ENCODE assay signal across 13 mouse cellular contexts in the genomic region with DNA sequence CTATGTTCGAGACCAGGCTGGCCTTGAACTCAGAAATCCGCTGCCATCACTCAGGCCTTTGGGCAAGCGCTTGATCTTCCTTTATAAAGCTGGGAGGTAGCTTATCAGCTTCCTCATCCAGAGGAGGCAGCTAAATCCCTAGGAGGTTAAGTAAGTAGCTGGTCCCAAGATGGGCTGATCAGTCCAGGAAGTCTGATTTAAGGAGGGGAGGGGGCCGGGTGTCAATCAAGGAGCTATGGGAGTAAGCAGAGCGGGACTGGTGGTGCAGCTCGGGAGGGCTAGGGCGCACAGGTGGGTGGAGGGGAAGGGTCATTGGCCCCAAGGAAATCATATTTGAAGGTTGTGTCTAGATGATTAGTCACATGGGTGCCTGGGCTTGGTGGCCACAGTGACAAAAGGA. TPM values are rescaled to one million over a fixed set of nuclear protein-coding genes. Genes with fewer than 3 reads are reported as not detected.
DNase-seq lines count a peak whose midpoint lies in the region; ATAC-seq and TF ChIP-seq lines count a peak whose summit lies in the region.
"Had no signal": no experiment of that assay in that cellular context is flagged by ENCODE, and none has a peak within 500 bp of the region (broad histone marks: within the 10 kb centered on the region; RNA-seq: fewer than 3 reads in every experiment).

No protein-coding gene starts in this region.

- H3K9ac ChIP-seq in heart, embryonic 15.5 days: no peak overlapping the region
- H3K9ac ChIP-seq in midbrain, embryonic 13.5 days (replicated peaks): no peak overlapping the region
- H3K9ac ChIP-seq in midbrain, embryonic 14.5 days (replicated peaks; ENCODE audit: low read length): no peak overlapping the region
- no peak overlapping the region for H3K9ac ChIP-seq in intestine, embryonic 15.5 days
- H3K9ac ChIP-seq: hindbrain, embryonic 14.5 days had no signal

- no peak overlapping the region for H3K4me2 ChIP-seq in heart, embryonic 15.5 days
- no peak overlapping the region for H3K4me2 ChIP-seq in midbrain, embryonic 13.5 days (replicated peaks)
- H3K4me2 ChIP-seq in midbrain, embryonic 14.5 days (ENCODE audit: low read length): no peak overlapping the region
- H3K4me2 ChIP-seq in intestine, embryonic 15.5 days (replicated peaks): no peak overlapping the region
- H3K4me2 ChIP-seq: hindbrain, embryonic 14.5 days had no signal

- WGBS in heart, embryonic 15.5 days: 77% methylated on average over 7 of the region's 7 CpGs
- WGBS in midbrain, embryonic 13.5 days: 66% methylated on average over 7 of the region's 7 CpGs
- 72% methylated on average over 7 of the region's 7 CpGs for WGBS in midbrain, embryonic 14.5 days
- WGBS in intestine, embryonic 15.5 days: 62% methylated on average over 7 of the region's 7 CpGs
- WGBS in kidney, adult 2 months: 93% methylated on average over 7 of the region's 7 CpGs

- no peak overlapping the region for H3K4me3 ChIP-seq in heart, embryonic 15.5 days
- H3K4me3 ChIP-seq in midbrain, embryonic 13.5 days (replicated peaks): no peak overlapping the region
- no peak overlapping the region for H3K4me3 ChIP-seq in midbrain, embryonic 14.5 days (replicated peaks; ENCODE audit: low read depth, low read length)
- no peak overlapping the region for H3K4me3 ChIP-seq in intestine, embryonic 15.5 days (replicated peaks)
- no peak overlapping the region for H3K4me3 ChIP-seq in kidney, adult 2 months (ENCODE audit: insufficient read depth, low read depth, low read length)
- H3K4me3 ChIP-seq: limb, embryonic 13.5 days had no signal

- peaks cover 20% of the 10 kb centered on the region for H3K4me1 ChIP-seq in heart, embryonic 15.5 days (replicated peaks)
- H3K4me1 ChIP-seq in midbrain, embryonic 13.5 days (replicated peaks): peaks cover 48% of the 10 kb centered on the region
- peaks cover 19% of the 10 kb centered on the region for H3K4me1 ChIP-seq in midbrain, embryonic 14.5 days (ENCODE audit: control insufficient read depth, insufficient read depth, low read length)
- H3K4me1 ChIP-seq in intestine, embryonic 15.5 days (replicated peaks): peaks cover 41% of the 10 kb centered on the region
- no peaks in the 10 kb centered on the region for H3K4me1 ChIP-seq in kidney, adult 2 months (ENCODE audit: control insufficient read depth, insufficient read depth, low read length)

- H3K36me3 ChIP-seq in heart, embryonic 15.5 days: no peaks in the 10 kb centered on the region
- H3K36me3 ChIP-seq in midbrain, embryonic 13.5 days: peaks cover 12% of the 10 kb centered on the region
- H3K36me3 ChIP-seq in midbrain, embryonic 14.5 days (ENCODE audit: control insufficient read depth, insufficient read depth, low read length): no peaks in the 10 kb centered on the region
- H3K36me3 ChIP-seq in intestine, embryonic 15.5 days: 0 out of 2 replicates have a peak, but pooled peaks cover 6% of the 10 kb centered on the region
- no peaks in the 10 kb centered on the region for H3K36me3 ChIP-seq in kidney, adult 2 months (ENCODE audit: control insufficient read depth, insufficient read depth, low read length)

- ATAC-seq in heart, embryonic 15.5 days (replicated peaks; ENCODE audit: insufficient number of reproducible peaks, insufficient read depth, low FRiP score, low read depth): no peak
- ATAC-seq in midbrain, embryonic 13.5 days: 0 out of 2 replicates have a peak, but pooled peaks have one; percentile 10
- no peak for ATAC-seq in midbrain, embryonic 14.5 days (ENCODE audit: low FRiP score, low TSS enrichment)
- no peak for ATAC-seq in intestine, embryonic 15.5 days
- no peak for ATAC-seq in megakaryocyte-erythroid progenitor cell, adult 5-6 weeks (replicated peaks; ENCODE audit: low FRiP score, low TSS enrichment, poor library complexity, severe bottlenecking)
- ATAC-seq: activated CD4-positive, CD25-positive, alpha-beta regulatory T cell, adult 4 months had no signal

- TF ChIP-seq POLR2A in kidney, adult 2 months (IDR thresholded peaks at IDR 0.05; ENCODE audit: low read depth, low read length): no peak

- intact Hi-C loops in heart, postnatal 36 days (cut with DNase I): no loop called here

- 0 out of 2 replicates have a peak overlapping the region, but pooled peaks have one; percentile 45 for H3K27ac ChIP-seq in heart, embryonic 15.5 days
- H3K27ac ChIP-seq in midbrain, embryonic 13.5 days: no peak overlapping the region
- H3K27ac ChIP-seq in midbrain, embryonic 14.5 days (replicated peaks; ENCODE audit: low read depth, low read length): no peak overlapping the region
- 0 out of 2 replicates have a peak overlapping the region, but pooled peaks have one; percentile 40 for H3K27ac ChIP-seq in intestine, embryonic 15.5 days
- H3K27ac ChIP-seq in kidney, adult 2 months (ENCODE audit: insufficient read depth, low read depth, low read length): no peak overlapping the region
- H3K27ac ChIP-seq: hindbrain, embryonic 14.5 days had no signal

- no peaks in the 10 kb centered on the region for H3K27me3 ChIP-seq in heart, embryonic 15.5 days
- no peaks in the 10 kb centered on the region for H3K27me3 ChIP-seq in midbrain, embryonic 13.5 days
- no peaks in the 10 kb centered on the region for H3K27me3 ChIP-seq in midbrain, embryonic 14.5 days (ENCODE audit: control insufficient read depth, insufficient read depth, low read length)
- no peaks in the 10 kb centered on the region for H3K27me3 ChIP-seq in intestine, embryonic 15.5 days (replicated peaks)
- H3K27me3 ChIP-seq in kidney, adult 2 months (replicated peaks; ENCODE audit: control insufficient read depth, insufficient read depth, low read length): no peaks in the 10 kb centered on the region
- H3K27me3 ChIP-seq: limb, embryonic 13.5 days had no signal

- no peak for TF ChIP-seq CTCF in kidney, adult 2 months (conservative IDR thresholded peaks at IDR 0.05; ENCODE audit: insufficient read depth, insufficient read length, low read depth, low read length)

- no peak for DNase-seq in heart, postnatal 36 days
- no peak for DNase-seq in midbrain, embryonic 14.5 days
- DNase-seq in yolk sac, embryonic 10.5 days (ENCODE audit: low spot score): peak; percentile 58
- DNase-seq in kidney, adult 2 months: no peak
- DNase-seq: cerebellum, adult 2 months; right cerebral cortex, postnatal 25 days had no signal

- no peaks in the 10 kb centered on the region for H3K9me3 ChIP-seq in heart, embryonic 15.5 days (replicated peaks)
- no peaks in the 10 kb centered on the region for H3K9me3 ChIP-seq in midbrain, embryonic 13.5 days
- no peaks in the 10 kb centered on the region for H3K9me3 ChIP-seq in midbrain, embryonic 14.5 days (ENCODE audit: control insufficient read depth, low read length)
- H3K9me3 ChIP-seq in intestine, embryonic 15.5 days: no peaks in the 10 kb centered on the region
- H3K9me3 ChIP-seq: limb, embryonic 13.5 days had no signal

RNA-seq across cellular contexts. Expression of a gene that starts 35.8 kb away (rescaled TPM):
- polyA plus RNA-seq in heart, embryonic 15.5 days (2015; fragmentation: Nextera tagmentation; extraction: Ambion mirVana): 6.4 and 11.1 TPM in 2 replicates
- total RNA-seq in heart, postnatal 36 days (2021): 10 to 100 TPM in 1 of 2 experiments, 1 to 10 TPM in 1; 9.5 to 11.3 TPM
- 16.0 and 25.2 TPM in 2 replicates for polyA plus RNA-seq in midbrain, embryonic 13.5 days (2015; fragmentation: Nextera tagmentation; extraction: Ambion mirVana)
- 40.6 and 40.9 TPM in 2 replicates for polyA plus RNA-seq in midbrain, embryonic 14.5 days (2014; fragmentation: Nextera tagmentation; extraction: Ambion mirVana)
- polyA plus RNA-seq in intestine, embryonic 15.5 days (2015; fragmentation: Nextera tagmentation; extraction: Ambion mirVana): 22.3 and 24.9 TPM in 2 replicates
- total RNA-seq in megakaryocyte-erythroid progenitor cell, adult 5-6 weeks (2014; fragmentation: Nextera tagmentation): 10.4 and 23.6 TPM in 2 replicates
- 0.66 and 2.0 TPM in 2 replicates for total RNA-seq in megakaryocyte-erythroid progenitor cell, adult 5-6 weeks (2017)
- 23.5 and 27.4 TPM in 2 replicates for polyA plus RNA-seq in kidney, adult 2 months (2012; rRNA removed)

RNA-seq across cellular contexts. Expression of a gene that starts 54.1 kb away (rescaled TPM):
- 7.9 and 12.1 TPM in 2 replicates for polyA plus RNA-seq in heart, embryonic 15.5 days (2015; fragmentation: Nextera tagmentation; extraction: Ambion mirVana)
- 1 to 10 TPM in 1 of 2 experiments, under 1 TPM in 1; 0.81 to 3.1 TPM for total RNA-seq in heart, postnatal 36 days (2021)
- 2.8 and 4.4 TPM in 2 replicates for polyA plus RNA-seq in midbrain, embryonic 13.5 days (2015; fragmentation: Nextera tagmentation; extraction: Ambion mirVana)
- 8.3 and 8.4 TPM in 2 replicates for polyA plus RNA-seq in midbrain, embryonic 14.5 days (2014; fragmentation: Nextera tagmentation; extraction: Ambion mirVana)
- 8.3 and 9.5 TPM in 2 replicates for polyA plus RNA-seq in intestine, embryonic 15.5 days (2015; fragmentation: Nextera tagmentation; extraction: Ambion mirVana)
- total RNA-seq in megakaryocyte-erythroid progenitor cell, adult 5-6 weeks (2014; fragmentation: Nextera tagmentation): 1.3 TPM in 1 of 2 replicates, not detected in the other
- 1.8 TPM in 1 of 2 replicates, not detected in the other for total RNA-seq in megakaryocyte-erythroid progenitor cell, adult 5-6 weeks (2017)
- polyA plus RNA-seq in kidney, adult 2 months (2012; rRNA removed): 4.9 and 6.6 TPM in 2 replicates
- polyA plus RNA-seq: activated CD4-positive, CD25-positive, alpha-beta regulatory T cell, adult 4 months had no signal

Comparison
In these comparisons a context has a peak if more than half of its experiments do, and no peak if none do; other contexts are left out.
1. H3K27ac ChIP-seq: peak in heart, embryonic 15.5 days (single experiment) and intestine, embryonic 15.5 days (single experiment); none in midbrain, embryonic 13.5 days (single experiment), midbrain, embryonic 14.5 days (single experiment) and kidney, adult 2 months (single experiment).